Mouse (Mus musculus): ENCODE measurements around the gene C87977. TPM values are rescaled to one million over a fixed set of nuclear protein-coding genes. Genes with fewer than 3 reads are reported as not detected.
"Not testable (repeated sequence)": the region's sequence is repeated elsewhere in the genome, so short reads cannot be mapped to it uniquely, and the experiment has no call there.

Gene C87977
- polyA plus RNA-seq (2015; fragmentation: Nextera tagmentation; extraction: Ambion mirVana), result not detected in 2 replicates

GRCm38 (mm10) chr4:144213218-144213617, at the start of gene C87977:
Gene C87977 (minus strand): TSS chr4:144213318.
- not testable (repeated sequence) for H3K9me3 ChIP-seq (replicated peaks); H3K4me3 ChIP-seq (replicated peaks); ATAC-seq (replicated peaks; ENCODE audit: low FRiP score); H3K4me1 ChIP-seq; H3K36me3 ChIP-seq; H3K9ac ChIP-seq; H3K27ac ChIP-seq; H3K4me2 ChIP-seq; H3K27me3 ChIP-seq
- 79% methylated on average over 1 of the region's 1 CpGs for WGBS

- H3K9ac ChIP-seq; ATAC-seq (replicated peaks; ENCODE audit: low FRiP score); H3K4me2 ChIP-seq; H3K9me3 ChIP-seq (replicated peaks); H3K4me3 ChIP-seq (replicated peaks); H3K36me3 ChIP-seq; H3K4me1 ChIP-seq; H3K27me3 ChIP-seq; H3K27ac ChIP-seq: not testable (repeated sequence)
Observed at GRCm38 (mm10) chr4:144254768-144255167, 41.6 kb upstream of the C87977 start.

- WGBS, result 20% methylated on average over 1 of the region's 1 CpGs
- Histone ChIP-seq H3K9ac (no peak within 1 kb of the TSS), H3K4me1 (no peaks in the 10 kb centered on the region), H3K27ac (no peak within 1 kb of the TSS), H3K9me3 (replicated peaks) (peaks cover 8% of the 10 kb centered on the region), H3K4me2 (no peak within 1 kb of the TSS), H3K27me3 (no peaks in the 10 kb centered on the region), H3K36me3 (no peaks in the 10 kb centered on the region), H3K4me3 (replicated peaks) (no peak within 1 kb of the TSS)
- no peak for ATAC-seq (replicated peaks; ENCODE audit: low FRiP score)
Observed at GRCm38 (mm10) chr4:144190419-144190818, 22.7 kb downstream of the C87977 start, which contains the start of gene Oog2. Gene Oog2 (plus strand): TSS chr4:144190719.

- H3K4me2 ChIP-seq, result no peak within 1 kb of the TSS
- H3K9ac ChIP-seq, result no peak within 1 kb of the TSS
- H3K36me3 ChIP-seq, result no peaks in the 10 kb centered on the region
- H3K9me3 ChIP-seq (replicated peaks), result peaks cover 15% of the 10 kb centered on the region
- 83% methylated on average over 1 of the region's 1 CpGs for WGBS
- no peaks in the 10 kb centered on the region for H3K4me1 ChIP-seq
- ATAC-seq (replicated peaks; ENCODE audit: low FRiP score), result no peak
- H3K4me3 ChIP-seq (replicated peaks), result no peak within 1 kb of the TSS
- no peaks in the 10 kb centered on the region for H3K27me3 ChIP-seq
- H3K27ac ChIP-seq, result no peak within 1 kb of the TSS
Observed at GRCm38 (mm10) chr4:144162563-144162962, 50.6 kb downstream of the C87977 start, which contains the start of gene Oog3. Gene Oog3 (minus strand): TSS chr4:144162663.

Other genes with a start within 250 kb of the C87977 start
- not detected in 2 replicates for gene Gm13101, start 246.4 kb downstream of the C87977 start, polyA plus RNA-seq (2015; fragmentation: Nextera tagmentation; extraction: Ambion mirVana)
- not detected in 2 replicates for gene Pramef17, start 218.9 kb downstream of the C87977 start, polyA plus RNA-seq (2015; fragmentation: Nextera tagmentation; extraction: Ambion mirVana)
- not detected in 2 replicates for gene Pramel4, start 154.2 kb downstream of the C87977 start, polyA plus RNA-seq (2015; fragmentation: Nextera tagmentation; extraction: Ambion mirVana)
- gene Gm13102, start 106.8 kb downstream of the C87977 start, polyA plus RNA-seq (2015; fragmentation: Nextera tagmentation; extraction: Ambion mirVana), result not detected in 2 replicates
- gene Oog3, start 50.7 kb downstream of the C87977 start, polyA plus RNA-seq (2015; fragmentation: Nextera tagmentation; extraction: Ambion mirVana), result not detected in 2 replicates
- not detected in 2 replicates for gene Oog2, start 22.6 kb downstream of the C87977 start, polyA plus RNA-seq (2015; fragmentation: Nextera tagmentation; extraction: Ambion mirVana)
- not detected in 2 replicates for gene Pramel5, start 67.2 kb upstream of the C87977 start, polyA plus RNA-seq (2015; fragmentation: Nextera tagmentation; extraction: Ambion mirVana)
- not detected in 2 replicates for gene Gm13128, start 116.9 kb upstream of the C87977 start, polyA plus RNA-seq (2015; fragmentation: Nextera tagmentation; extraction: Ambion mirVana)
- not detected in 2 replicates for gene Gm13119, start 144.6 kb upstream of the C87977 start, polyA plus RNA-seq (2015; fragmentation: Nextera tagmentation; extraction: Ambion mirVana)
- not detected in 2 replicates for gene Pramef20, start 164.6 kb upstream of the C87977 start, polyA plus RNA-seq (2015; fragmentation: Nextera tagmentation; extraction: Ambion mirVana)
- gene Pramef12, start 195.1 kb upstream of the C87977 start, polyA plus RNA-seq (2015; fragmentation: Nextera tagmentation; extraction: Ambion mirVana), result 0.17 and 0.21 TPM in 2 replicates
- not detected in 2 replicates for gene 1700012P22Rik, start 225.5 kb upstream of the C87977 start, polyA plus RNA-seq (2015; fragmentation: Nextera tagmentation; extraction: Ambion mirVana)
- not detected in 2 replicates for gene Gm9944, start 240.0 kb upstream of the C87977 start, polyA plus RNA-seq (2015; fragmentation: Nextera tagmentation; extraction: Ambion mirVana)

Data from kidney, embryonic 15.5 days (tissue).